Mouse (Mus musculus) neural tube, embryonic 11.5 days (tissue): Measurements from ENCODE around the gene Olfr521. TPM values are rescaled to one million over a fixed set of nuclear protein-coding genes. Genes with fewer than 3 reads are reported as not detected.
"Not testable (repeated sequence)": the region's sequence is repeated elsewhere in the genome, so short reads cannot be mapped to it uniquely, and the experiment has no call there.

Experiments used
- ATAC-seq: fragments of 200-750 bp; cut with Nextera tagmentation; 2 replicates; pipeline ENCODE4 v1.8.0; 2017; ENCODE audit warnings: moderate number of reproducible peaks, mild to moderate bottlenecking, moderate TSS enrichment, moderate library complexity; ENCODE audit not compliant: insufficient read depth, low FRiP score, low TSS enrichment
- DNase-seq: peaks from one replicate; pipeline ENCODE4 v3.0.0-alpha.2; 2015; ENCODE audit warnings: low spot score
- H3K27ac ChIP-seq: fragments of 300-500 bp; sonication (generic); 2 replicates; pipeline ENCODE4 v1.5.1; 2014; ENCODE audit warnings: low read depth, mild to moderate bottlenecking, low read length
- H3K27me3 ChIP-seq: fragments of 300-500 bp; sonication (generic); 2 replicates; pipeline ENCODE4 v1.6.1; 2014; ENCODE audit warnings: mild to moderate bottlenecking, low read length, mixed read lengths; ENCODE audit not compliant: control insufficient read depth, insufficient read depth
- H3K36me3 ChIP-seq: fragments of 300-500 bp; sonication (generic); 2 replicates; pipeline ENCODE4 v1.6.1; 2014; ENCODE audit warnings: mild to moderate bottlenecking, low read length, moderate library complexity, mixed read lengths; ENCODE audit not compliant: control insufficient read depth, insufficient read depth
- H3K4me1 ChIP-seq: fragments of 300-500 bp; sonication (generic); 2 replicates; pipeline ENCODE4 v1.6.1; 2014; ENCODE audit warnings: low read length, mixed read lengths; ENCODE audit not compliant: control insufficient read depth, insufficient read depth
- H3K4me2 ChIP-seq: fragments of 300-500 bp; sonication (generic); 2 replicates; pipeline ENCODE4 v1.6.1; 2014; ENCODE audit warnings: low read depth, mild to moderate bottlenecking, moderate library complexity
- H3K4me3 ChIP-seq: fragments of 300-500 bp; sonication (generic); 2 replicates; pipeline ENCODE4 v1.5.1; 2014; ENCODE audit warnings: low read depth, low read length
- H3K9ac ChIP-seq: fragments of 300-500 bp; sonication (generic); 2 replicates; pipeline ENCODE4 v1.6.1; 2014; ENCODE audit warnings: mild to moderate bottlenecking, low read length
- H3K9me3 ChIP-seq: fragments of 300-500 bp; sonication (generic); 2 replicates; pipeline ENCODE4 v1.6.1; 2016; ENCODE audit warnings: low read length; ENCODE audit not compliant: control insufficient read depth
- WGBS: fragments of 180-500 bp; shearing (Covaris S2); extraction: QIAGEN DNeasy Blood & Tissue Kit; methylation state at CpG from one replicate; pipeline ENCODE4 v1.1.7; 2014; 5-methylcytosine and 5-hydroxymethylcytosine counted together
- polyA plus RNA-seq: library from polyadenylated mRNA; unstranded; fragments of >200 nt; fragmentation: Nextera tagmentation; extraction: Ambion mirVana; gene quantifications from 2 replicates; pipeline ENCODE4 v1.2.1, GENCODE M21; 2014

Olfr521 gene
- polyA plus RNA-seq, 1 experiment from 2014 or later, result not detected

DNA sequence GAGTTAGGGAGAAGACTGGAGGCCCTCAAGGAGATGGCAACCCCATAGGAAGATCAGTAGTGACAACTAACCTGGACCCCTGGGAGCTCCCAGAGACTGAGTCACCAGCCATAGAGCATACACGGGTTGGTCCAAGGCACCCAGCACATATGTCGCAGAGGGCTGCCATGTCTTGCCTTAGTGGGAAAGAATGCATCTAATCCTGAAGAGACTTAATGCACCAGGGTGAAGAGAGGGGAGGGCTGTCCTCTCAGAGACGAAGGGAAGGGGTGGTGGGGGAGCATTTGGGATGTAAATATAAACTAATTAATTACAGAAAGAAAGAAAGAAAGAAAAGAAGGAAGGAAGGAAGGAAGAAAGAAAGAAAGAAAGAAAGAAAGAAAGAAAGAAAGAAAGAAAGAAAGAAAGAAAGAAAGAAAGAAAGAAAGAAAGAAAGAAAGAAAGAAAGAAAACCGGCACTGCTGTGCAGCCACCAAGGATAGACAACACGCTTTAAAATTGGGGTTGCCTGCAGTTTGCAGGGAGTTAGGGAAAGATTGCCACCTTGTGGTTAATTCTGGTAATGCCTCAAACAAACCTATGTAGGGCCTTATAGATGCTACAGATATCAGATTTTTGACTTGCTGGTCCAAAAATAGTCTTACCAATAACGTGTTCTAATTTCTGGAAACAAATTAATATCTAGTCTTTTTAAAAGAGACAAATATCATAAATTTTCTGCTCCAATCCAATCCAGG lies 34.8 kb downstream of the Olfr521 start:
- H3K36me3 ChIP-seq, result no peaks in the 10 kb centered on the region
- 33% methylated on average over 6 of the region's 6 CpGs for WGBS

GRCm38 (mm10) chr7:99799118-99799517 lies 35.8 kb downstream of the Olfr521 start:
- no peak for DNase-seq
- H3K4me1 ChIP-seq, result peaks cover 6% of the 10 kb centered on the region; the same call in 1 of the 2 replicates
- H3K4me3 ChIP-seq, result no peak overlapping the region
- no peak overlapping the region for H3K27ac ChIP-seq
- no peak overlapping the region for H3K9ac ChIP-seq
- ATAC-seq, result no peak
- 83% methylated on average over 7 of the region's 7 CpGs for WGBS
- H3K36me3 ChIP-seq, result no peaks in the 10 kb centered on the region
- no peaks in the 10 kb centered on the region for H3K9me3 ChIP-seq
- H3K4me2 ChIP-seq, result no peak overlapping the region
- no peaks in the 10 kb centered on the region for H3K27me3 ChIP-seq

More for the DNA sequence above, 34.8 kb downstream of the Olfr521 start:
- H3K4me1 ChIP-seq, result peaks cover 6% of the 10 kb centered on the region; the same call in 1 of the 2 replicates
- H3K4me3 ChIP-seq, result no peak overlapping the region
- H3K9me3 ChIP-seq, result no peaks in the 10 kb centered on the region
- ATAC-seq (no peak), DNase-seq (peak; percentile 47)
- H3K27me3 ChIP-seq, result no peaks in the 10 kb centered on the region
- H3K4me2 ChIP-seq, result no peak overlapping the region
- H3K9ac ChIP-seq, result no peak overlapping the region
- no peak overlapping the region for H3K27ac ChIP-seq

- no peaks in the 10 kb centered on the region for H3K36me3 ChIP-seq
- H3K4me3 ChIP-seq, result no peak overlapping the region
- H3K9ac ChIP-seq, result no peak overlapping the region
- DNase-seq, result no peak
- H3K9me3 ChIP-seq, result no peaks in the 10 kb centered on the region
- ATAC-seq, result no peak
- no peak overlapping the region for H3K27ac ChIP-seq
- WGBS, result 73% methylated on average over 8 of the region's 8 CpGs
- H3K4me1 ChIP-seq, result no peaks in the 10 kb centered on the region
- H3K4me2 ChIP-seq, result no peak overlapping the region
- H3K27me3 ChIP-seq, result no peaks in the 10 kb centered on the region
These were observed 40.2 kb downstream of the Olfr521 start for GRCm38 (mm10) chr7:99803535-99803934.

GRCm38 (mm10) chr7:99804033-99804432 lies 40.7 kb downstream of the Olfr521 start:
- not testable (repeated sequence) for H3K4me3 ChIP-seq, DNase-seq, H3K27ac ChIP-seq, H3K4me2 ChIP-seq, H3K9me3 ChIP-seq, H3K27me3 ChIP-seq, ATAC-seq, H3K9ac ChIP-seq, H3K36me3 ChIP-seq, H3K4me1 ChIP-seq
- WGBS, result 80% methylated on average over 3 of the region's 3 CpGs

- Histone ChIP-seq H3K4me3 (no peak overlapping the region), H3K9me3 (no peaks in the 10 kb centered on the region), H3K27ac (no peak overlapping the region), H3K4me2 (no peak overlapping the region), H3K36me3 (no peaks in the 10 kb centered on the region), H3K27me3 (no peaks in the 10 kb centered on the region), H3K4me1 (no peaks in the 10 kb centered on the region), H3K9ac (no peak overlapping the region)
- ATAC-seq (no peak), DNase-seq (no peak)
- WGBS, result 84% methylated on average over 1 of the region's 1 CpGs
These were observed 42.0 kb downstream of the Olfr521 start for GRCm38 (mm10) chr7:99805340-99805739.

- not testable (repeated sequence) for H3K4me2 ChIP-seq, H3K27me3 ChIP-seq, H3K36me3 ChIP-seq, H3K9ac ChIP-seq, ATAC-seq, H3K4me1 ChIP-seq, H3K4me3 ChIP-seq, H3K27ac ChIP-seq, H3K9me3 ChIP-seq, DNase-seq
- WGBS, result 84% methylated on average over 7 of the region's 7 CpGs
These were observed 43.7 kb downstream of the Olfr521 start for GRCm38 (mm10) chr7:99807043-99807442.

DNA sequence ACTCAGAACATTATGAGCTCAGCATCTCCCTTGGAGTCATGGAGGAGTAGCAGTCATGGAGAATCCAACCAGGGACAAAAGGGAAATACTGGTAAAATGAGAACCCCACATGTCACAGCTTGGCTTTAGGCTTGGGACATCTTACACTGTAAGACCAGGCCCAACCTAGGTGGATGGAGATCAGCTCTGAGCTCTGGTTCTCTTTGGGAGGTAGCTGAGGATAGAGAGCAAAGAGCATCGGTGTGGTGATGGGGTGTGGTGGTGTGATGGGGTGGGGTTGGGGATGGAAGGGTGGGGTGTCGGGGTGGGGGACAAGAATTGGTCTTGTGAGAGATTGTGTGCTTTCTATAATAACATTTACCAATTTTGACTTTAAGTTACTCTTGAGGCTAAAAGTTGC lies 47.5 kb downstream of the Olfr521 start:
- H3K36me3 ChIP-seq, result no peaks in the 10 kb centered on the region
- WGBS, result 92% methylated on average over 2 of the region's 2 CpGs
- H3K4me3 ChIP-seq, result no peak overlapping the region
- DNase-seq (no peak), ATAC-seq (no peak)
- H3K9me3 ChIP-seq, result no peaks in the 10 kb centered on the region
- no peak overlapping the region for H3K27ac ChIP-seq
- H3K9ac ChIP-seq, result no peak overlapping the region
- no peak overlapping the region for H3K4me2 ChIP-seq
- no peaks in the 10 kb centered on the region for H3K27me3 ChIP-seq
- H3K4me1 ChIP-seq, result no peaks in the 10 kb centered on the region

DNA sequence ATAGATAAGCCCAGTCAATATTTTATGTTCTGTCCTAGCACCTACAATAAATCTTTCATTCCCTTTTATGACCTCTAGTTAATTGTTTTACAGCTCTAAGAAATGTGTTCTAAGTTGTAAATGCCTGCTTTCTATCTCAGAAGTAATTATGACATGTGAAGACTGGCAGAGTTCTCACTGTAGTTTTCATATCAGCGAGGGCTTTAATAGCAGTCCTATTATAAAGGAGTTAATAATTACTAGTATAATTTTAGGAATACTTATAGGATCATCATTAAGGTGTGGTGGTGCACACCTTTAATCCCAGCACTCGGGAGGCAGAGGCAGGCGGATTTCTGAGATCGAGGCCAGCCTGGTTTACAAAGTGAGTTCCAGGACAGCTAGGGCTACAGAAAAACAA lies 48.4 kb downstream of the Olfr521 start:
- no peak for ATAC-seq
- no peaks in the 10 kb centered on the region for H3K9me3 ChIP-seq
- H3K36me3 ChIP-seq, result no peaks in the 10 kb centered on the region
- H3K4me1 ChIP-seq, result no peaks in the 10 kb centered on the region
- no peak for DNase-seq
- no peak overlapping the region for H3K9ac ChIP-seq
- H3K4me2 ChIP-seq, result no peak overlapping the region
- H3K4me3 ChIP-seq, result no peak overlapping the region
- 89% methylated on average over 4 of the region's 4 CpGs for WGBS
- H3K27ac ChIP-seq, result no peak overlapping the region
- H3K27me3 ChIP-seq, result no peaks in the 10 kb centered on the region

- ATAC-seq, result no peak
These were observed 50.1 kb downstream of the Olfr521 start for GRCm38 (mm10) chr7:99813394-99813793.

More at GRCm38 (mm10) chr7:99813394-99813793, 50.1 kb downstream of the Olfr521 start:
- Histone ChIP-seq H3K27ac (no peak overlapping the region), H3K27me3 (no peaks in the 10 kb centered on the region), H3K4me2 (no peak overlapping the region), H3K9me3 (no peaks in the 10 kb centered on the region), H3K36me3 (no peaks in the 10 kb centered on the region), H3K4me1 (no peaks in the 10 kb centered on the region), H3K4me3 (no peak overlapping the region), H3K9ac (no peak overlapping the region)
- DNase-seq, result no peak
- WGBS, result 87% methylated on average over 11 of the region's 11 CpGs
